Mouse (Mus musculus) erythroblast, embryonic 14.5 days (primary cell): ENCODE results near the gene Rapgef6. TPM values are rescaled to one million over a fixed set of nuclear protein-coding genes. Genes with fewer than 3 reads are reported as not detected.
A peak's percentile ranks its signal among the peaks of the same experiment; 100 is the strongest.

ENCODE experiments used
- H3K27me3 ChIP-seq: 2 replicates; pipeline ENCODE4 v1.6.1; 2012; ENCODE audit warnings: inconsistent platforms; ENCODE audit not compliant: control insufficient read depth
- H3K36me3 ChIP-seq: 2 replicates; pipeline ENCODE4 v1.6.1; 2012; ENCODE audit warnings: mild to moderate bottlenecking, inconsistent platforms; ENCODE audit not compliant: control insufficient read depth
- H3K4me1 ChIP-seq: 2 replicates; pipeline ENCODE4 v1.6.1; 2012; ENCODE audit warnings: inconsistent platforms; ENCODE audit not compliant: control insufficient read depth
- H3K4me3 ChIP-seq: replicated peaks from 2 replicates; pipeline ENCODE3; 2012; ENCODE audit warnings: moderate library complexity, mild to moderate bottlenecking, inconsistent platforms
- H3K9me3 ChIP-seq: 2 replicates; pipeline ENCODE4 v1.6.1; 2012; ENCODE audit warnings: low read length, inconsistent platforms, mixed read lengths; ENCODE audit not compliant: control insufficient read depth
- GATA1 ChIP-seq: IDR thresholded peaks from 2 replicates; pipeline ENCODE4 v1.6.1; 2012; ENCODE audit warnings: low read length, inconsistent platforms, mixed read lengths
- TAL1 ChIP-seq: IDR thresholded peaks from 3 replicates; pipeline ENCODE4 v1.6.1; 2012; ENCODE audit warnings: low read length, inconsistent platforms, mixed read lengths
- polyA plus RNA-seq: library from polyadenylated mRNA; stranded (reverse); fragments of >175 nt; gene quantifications from 2 replicates; pipeline ENCODE4 v1.2.3, GENCODE M21; 2012

Rapgef6 gene
- polyA plus RNA-seq, 1 experiment: 0.55 TPM

GRCm38 (mm10) chr11:54521927-54522528 lies 619 bp upstream of the Rapgef6 start:
- Histone ChIP-seq H3K9me3 (no peaks in the 10 kb centered on the region), H3K4me3 (peak overlapping the region; percentile 89), H3K27me3 (no peaks in the 10 kb centered on the region), H3K4me1 (peaks cover 39% of the 10 kb centered on the region), H3K36me3 (peaks cover 4% of the 10 kb centered on the region; the same call in 1 of the 2 replicates)
- TF ChIP-seq GATA1: no peak
- no peak for TF ChIP-seq TAL1

GRCm38 (mm10) chr11:54523431-54524001 lies 869 bp downstream of the Rapgef6 start:
- Histone ChIP-seq H3K4me3 (peak overlapping the region; percentile 89), H3K9me3 (no peaks in the 10 kb centered on the region), H3K27me3 (no peaks in the 10 kb centered on the region), H3K36me3 (peaks cover 2% of the 10 kb centered on the region; the same call in 1 of the 2 replicates), H3K4me1 (peaks cover 46% of the 10 kb centered on the region)
- TF ChIP-seq GATA1 (no peak), TAL1 (no peak)

- Histone ChIP-seq H3K4me3 (no peak overlapping the region), H3K36me3 (peaks cover 15% of the 10 kb centered on the region), H3K9me3 (no peaks in the 10 kb centered on the region), H3K4me1 (peaks cover 52% of the 10 kb centered on the region), H3K27me3 (no peaks in the 10 kb centered on the region)
- TF ChIP-seq TAL1: no peak
- TF ChIP-seq GATA1: no peak
Measured at GRCm38 (mm10) chr11:54528002-54528401, 5.4 kb downstream of the Rapgef6 start.

- H3K9me3 ChIP-seq: no peaks in the 10 kb centered on the region
- TF ChIP-seq GATA1 (no peak), TAL1 (no peak)
- no peaks in the 10 kb centered on the region for H3K27me3 ChIP-seq
- H3K4me3 ChIP-seq: no peak overlapping the region
- H3K36me3 ChIP-seq: peaks cover 20% of the 10 kb centered on the region
- H3K4me1 ChIP-seq: peaks cover 45% of the 10 kb centered on the region
Measured at GRCm38 (mm10) chr11:54530391-54530790, 7.7 kb downstream of the Rapgef6 start.

GRCm38 (mm10) chr11:54530916-54531315 lies 8.3 kb downstream of the Rapgef6 start:
- H3K27me3 ChIP-seq: no peaks in the 10 kb centered on the region
- peaks cover 20% of the 10 kb centered on the region for H3K36me3 ChIP-seq
- H3K4me3 ChIP-seq: no peak overlapping the region
- no peak for TF ChIP-seq GATA1
- no peak for TF ChIP-seq TAL1
- peaks cover 47% of the 10 kb centered on the region for H3K4me1 ChIP-seq
- no peaks in the 10 kb centered on the region for H3K9me3 ChIP-seq

- H3K4me1 ChIP-seq: peaks cover 44% of the 10 kb centered on the region
- peaks cover 24% of the 10 kb centered on the region for H3K36me3 ChIP-seq
- no peaks in the 10 kb centered on the region for H3K9me3 ChIP-seq
- no peak overlapping the region for H3K4me3 ChIP-seq
- H3K27me3 ChIP-seq: no peaks in the 10 kb centered on the region
- TF ChIP-seq GATA1: no peak
- no peak for TF ChIP-seq TAL1
Measured at GRCm38 (mm10) chr11:54533834-54534233, 11.2 kb downstream of the Rapgef6 start.

GRCm38 (mm10) chr11:54534871-54535270 lies 12.2 kb downstream of the Rapgef6 start:
- Histone ChIP-seq H3K4me3 (no peak overlapping the region), H3K27me3 (no peaks in the 10 kb centered on the region), H3K36me3 (peaks cover 21% of the 10 kb centered on the region), H3K4me1 (peaks cover 48% of the 10 kb centered on the region), H3K9me3 (no peaks in the 10 kb centered on the region)
- TF ChIP-seq GATA1: no peak
- TF ChIP-seq TAL1: no peak

GRCm38 (mm10) chr11:54539031-54539430 lies 16.4 kb downstream of the Rapgef6 start:
- TF ChIP-seq GATA1 (no peak), TAL1 (no peak)
- Histone ChIP-seq H3K9me3 (no peaks in the 10 kb centered on the region), H3K4me3 (no peak overlapping the region), H3K36me3 (peaks cover 6% of the 10 kb centered on the region), H3K27me3 (no peaks in the 10 kb centered on the region), H3K4me1 (peaks cover 66% of the 10 kb centered on the region)

GRCm38 (mm10) chr11:54539486-54539885 lies 16.8 kb downstream of the Rapgef6 start:
- Histone ChIP-seq H3K4me1 (peaks cover 71% of the 10 kb centered on the region), H3K4me3 (no peak overlapping the region), H3K27me3 (no peaks in the 10 kb centered on the region), H3K36me3 (peaks cover 8% of the 10 kb centered on the region), H3K9me3 (no peaks in the 10 kb centered on the region)
- TF ChIP-seq GATA1 (no peak), TAL1 (no peak)
